Mouse (Mus musculus) left cerebral cortex, postnatal 14 days (tissue): ENCODE results near the gene Tmem79. TPM values are rescaled to one million over a fixed set of nuclear protein-coding genes. Genes with fewer than 3 reads are reported as not detected.
"Not testable (repeated sequence)": the region's sequence is repeated elsewhere in the genome, so short reads cannot be mapped to it uniquely, and the experiment has no call there.

Source experiments
- DNase-seq, 2 experiments: peaks; one replicate each; pipeline ENCODE4 v3.0.0; 2021 to 2022; ENCODE audit warnings: low spot score in 2 of 2, mixed read lengths in 1 of 2
- intact Hi-C: fragments of 180-260 bp; cut with DNase I; formaldehyde crosslinking; loops from one replicate; pipeline ENCODE4 v1.15.1; 2025
- total RNA-seq, 2 experiments: library from RNA; stranded (reverse); gene quantifications; 2 replicates each; pipeline ENCODE4 v1.2.3; 2021

Tmem79 gene
- total RNA-seq, 2 experiments from 2014 or later = 0.99 TPM

GRCm38 (mm10) chr3:88359584-88359983, 23.6 kb upstream of the Tmem79 start:
- intact Hi-C loops = no loop called here
- no peak for DNase-seq

- DNase-seq = no peak
- intact Hi-C loops = no loop called here
Measured at GRCm38 (mm10) chr3:88354396-88355165, 18.6 kb upstream of the Tmem79 start.

GRCm38 (mm10) chr3:88352907-88353306, 17.0 kb upstream of the Tmem79 start:
- intact Hi-C loops = no loop called here

GRCm38 (mm10) chr3:88350732-88351131, 14.8 kb upstream of the Tmem79 start:
- DNase-seq = no peak
- intact Hi-C loops = no loop called here

More at GRCm38 (mm10) chr3:88352907-88353306, 17.0 kb upstream of the Tmem79 start:
- DNase-seq = no peak

GRCm38 (mm10) chr3:88339006-88339405, 3.1 kb upstream of the Tmem79 start:
- DNase-seq = no peak
- intact Hi-C loops = no loop called here

GRCm38 (mm10) chr3:88338316-88338715, 2.4 kb upstream of the Tmem79 start:
- no peak for DNase-seq
- intact Hi-C loops = no loop called here

- intact Hi-C loops = no loop called here
- DNase-seq = peak in 1 of 2 experiments; percentile 34
Measured at GRCm38 (mm10) chr3:88337367-88338020, 1.5 kb upstream of the Tmem79 start.

- no peak for DNase-seq
- intact Hi-C loops = no loop called here
Measured at GRCm38 (mm10) chr3:88335436-88336053, 403 bp downstream of the Tmem79 start.

- DNase-seq = no peak
- intact Hi-C loops = no loop called here
Measured at GRCm38 (mm10) chr3:88334902-88335435, 979 bp downstream of the Tmem79 start.

- intact Hi-C loops = no loop called here
Measured at GRCm38 (mm10) chr3:88334029-88334658, 1.8 kb downstream of the Tmem79 start.

GRCm38 (mm10) chr3:88331282-88331681, 4.7 kb downstream of the Tmem79 start:
- DNase-seq = no peak
- intact Hi-C loops = no loop called here

More at GRCm38 (mm10) chr3:88334029-88334658, 1.8 kb downstream of the Tmem79 start:
- no peak for DNase-seq

GRCm38 (mm10) chr3:88328956-88329355, 7.0 kb downstream of the Tmem79 start:
- no peak for DNase-seq
- intact Hi-C loops = no loop called here

- intact Hi-C loops = no loop called here
- peak; percentile 54 to 61 for DNase-seq
Measured at GRCm38 (mm10) chr3:88324951-88325405, 11.0 kb downstream of the Tmem79 start, which contains the start of gene Glmp. TSS of gene Glmp (plus strand) at chr3:88325023.

- intact Hi-C loops = no loop called here
- DNase-seq = no peak
Measured at GRCm38 (mm10) chr3:88299172-88299571, 36.8 kb downstream of the Tmem79 start.

- DNase-seq = peak; percentile 60 to 73
- intact Hi-C loops = no loop called here
Measured at GRCm38 (mm10) chr3:88297321-88297851, 38.6 kb downstream of the Tmem79 start.

- intact Hi-C loops = no loop called here
Measured at GRCm38 (mm10) chr3:88296561-88297318, 39.2 kb downstream of the Tmem79 start, which contains the start of the genes Tsacc and Cct3. TSS of gene Tsacc (minus strand) at chr3:88296999. TSS of gene Cct3 (plus strand) at chr3:88297116.

GRCm38 (mm10) chr3:88296110-88296560, 39.8 kb downstream of the Tmem79 start:
- intact Hi-C loops = no loop called here
- peak in 1 of 2 experiments; percentile 22 for DNase-seq

More at GRCm38 (mm10) chr3:88296561-88297318, 39.2 kb downstream of the Tmem79 start, which contains the start of the genes Tsacc and Cct3:
- peak; percentile 98 to 99 for DNase-seq

- DNase-seq, intact Hi-C loops: not testable (repeated sequence)
Measured at GRCm38 (mm10) chr3:88295272-88295671, 40.7 kb downstream of the Tmem79 start.
